Mouse (Mus musculus): ENCODE measurements around the gene Fam173a.

GRCm38 (mm10) chr17:25818851-25819780 is 26.4 kb upstream of the Fam173a start:
- TF ChIP-seq CTCF (IDR thresholded peaks at IDR 0.05) = no peak
- no peak for TF ChIP-seq EP300 (IDR thresholded peaks at IDR 0.05)
